In the genomic region with DNA sequence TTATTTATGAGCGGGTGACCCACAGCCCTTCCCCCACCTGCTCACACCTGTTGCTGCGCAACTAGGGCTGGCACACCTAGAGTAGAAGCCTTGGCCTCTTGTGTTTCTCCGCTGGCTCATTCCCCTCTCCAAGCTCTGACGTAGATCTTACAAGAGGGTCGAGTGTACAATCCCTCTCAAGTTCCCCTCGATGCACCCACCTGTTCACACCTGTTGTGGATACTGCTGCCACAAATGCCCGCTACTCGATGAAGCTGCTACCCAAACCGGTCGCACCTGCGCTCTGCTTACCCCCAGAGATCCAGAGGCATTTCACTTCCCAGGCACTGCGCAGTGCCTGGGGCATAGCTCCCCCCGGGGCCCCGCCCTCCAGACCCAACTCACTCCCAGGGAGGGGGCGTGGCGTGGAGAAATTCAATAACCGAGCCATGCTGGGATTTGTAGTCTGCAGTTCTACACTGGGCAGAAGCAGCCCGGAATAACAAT, we compare ENCODE assay signal across 8 mouse cellular contexts. TPM values are rescaled to one million over a fixed set of nuclear protein-coding genes. Genes with fewer than 3 reads are reported as not detected.
DNase-seq lines count a peak whose midpoint lies in the region; ATAC-seq and TF ChIP-seq lines count a peak whose summit lies in the region.

No protein-coding gene starts in this region.

- DNase-seq in cerebellum, postnatal 10 days = peak; percentile 30 to 46
- no peak for DNase-seq in cerebellum, adult 11-12 months
- DNase-seq in R1 (ENCODE audit: low read depth, low spot score) = peak; percentile 88
- DNase-seq in forelimb bud, embryonic 11.5 days (ENCODE audit: low read depth, low spot score) = peak; percentile 41
- peak; percentile 91 for DNase-seq in lung, postnatal 0 days (ENCODE audit: low spot score)
- DNase-seq in stomach, postnatal 0 days (ENCODE audit: low spot score) = peak; percentile 83
- no peak for DNase-seq in cerebellum, adult 8-10 months

- 25% methylated on average over 18 of the region's 18 CpGs for WGBS in kidney, embryonic 15.5 days
- WGBS in lung, postnatal 0 days = 27% methylated on average over 18 of the region's 18 CpGs
- WGBS in stomach, postnatal 0 days = 21% methylated on average over 18 of the region's 18 CpGs

- no peaks in the 10 kb centered on the region for H3K27me3 ChIP-seq in kidney, embryonic 15.5 days
- no peaks in the 10 kb centered on the region for H3K27me3 ChIP-seq in lung, postnatal 0 days (replicated peaks; ENCODE audit: insufficient read depth, low read length)
- no peaks in the 10 kb centered on the region for H3K27me3 ChIP-seq in stomach, postnatal 0 days (ENCODE audit: control insufficient read depth, insufficient read depth, low read length)

- ATAC-seq in kidney, embryonic 15.5 days (replicated peaks; ENCODE audit: low FRiP score) = peak; percentile 29
- peak; percentile 92 for ATAC-seq in lung, postnatal 0 days
- peak; percentile 66 for ATAC-seq in stomach, postnatal 0 days (ENCODE audit: low FRiP score, low TSS enrichment)

- TF ChIP-seq EP300 in lung, postnatal 0 days (IDR thresholded peaks at IDR 0.05) = no peak
- TF ChIP-seq EP300 in stomach, postnatal 0 days (optimal IDR thresholded peaks at IDR 0.05) = no peak

- H3K4me3 ChIP-seq in kidney, embryonic 15.5 days (replicated peaks) = peak overlapping the region; percentile 30
- peak overlapping the region; percentile 14; the same call in 1 of the 2 replicates for H3K4me3 ChIP-seq in lung, postnatal 0 days (ENCODE audit: low read depth, low read length)
- 0 out of 2 replicates have a peak overlapping the region, but pooled peaks have one; percentile 6 for H3K4me3 ChIP-seq in stomach, postnatal 0 days (ENCODE audit: low read depth, low read length)

- H3K9me3 ChIP-seq in kidney, embryonic 15.5 days (replicated peaks) = no peaks in the 10 kb centered on the region
- H3K9me3 ChIP-seq in lung, postnatal 0 days (ENCODE audit: low read length) = no peaks in the 10 kb centered on the region
- no peaks in the 10 kb centered on the region for H3K9me3 ChIP-seq in stomach, postnatal 0 days (ENCODE audit: control insufficient read depth, low read length)

- peaks cover 20% of the 10 kb centered on the region for H3K4me1 ChIP-seq in kidney, embryonic 15.5 days
- no peaks in the 10 kb centered on the region for H3K4me1 ChIP-seq in lung, postnatal 0 days (ENCODE audit: insufficient read depth, low read depth, low read length)
- H3K4me1 ChIP-seq in stomach, postnatal 0 days (replicated peaks; ENCODE audit: control insufficient read depth, insufficient read depth) = no peaks in the 10 kb centered on the region

- H3K36me3 ChIP-seq in kidney, embryonic 15.5 days = no peaks in the 10 kb centered on the region
- no peaks in the 10 kb centered on the region for H3K36me3 ChIP-seq in lung, postnatal 0 days (ENCODE audit: insufficient read depth, low read length)
- no peaks in the 10 kb centered on the region for H3K36me3 ChIP-seq in stomach, postnatal 0 days (ENCODE audit: control insufficient read depth, insufficient read depth, low read length)

- no peak overlapping the region for H3K27ac ChIP-seq in kidney, embryonic 15.5 days
- H3K27ac ChIP-seq in lung, postnatal 0 days (ENCODE audit: low read length) = peak overlapping the region; percentile 72
- H3K27ac ChIP-seq in stomach, postnatal 0 days (replicated peaks) = no peak overlapping the region

- H3K9ac ChIP-seq in kidney, embryonic 15.5 days = no peak overlapping the region
- no peak overlapping the region for H3K9ac ChIP-seq in lung, postnatal 0 days (replicated peaks; ENCODE audit: low read depth)
- H3K9ac ChIP-seq in stomach, postnatal 0 days (ENCODE audit: low read length) = no peak overlapping the region

- peak overlapping the region; percentile 58 for H3K4me2 ChIP-seq in kidney, embryonic 15.5 days
- H3K4me2 ChIP-seq in lung, postnatal 0 days (replicated peaks; ENCODE audit: low read depth, low read length) = peak overlapping the region; percentile 38
- H3K4me2 ChIP-seq in stomach, postnatal 0 days (replicated peaks; ENCODE audit: low read depth) = peak overlapping the region; percentile 44

- TF ChIP-seq CTCF in lung, postnatal 0 days (IDR thresholded peaks at IDR 0.05) = no peak
- TF ChIP-seq CTCF in stomach, postnatal 0 days (IDR thresholded peaks at IDR 0.05; ENCODE audit: low read depth) = no peak

RNA-seq across cellular contexts. Expression of a gene that starts 4.1 kb away (rescaled TPM):
- polyA plus RNA-seq in kidney, embryonic 15.5 days (2015; fragmentation: Nextera tagmentation; extraction: Ambion mirVana) = 3.5 and 4.4 TPM in 2 replicates
- 44.4 and 46.0 TPM in 2 replicates for polyA plus RNA-seq in lung, postnatal 0 days (2015; fragmentation: Nextera tagmentation; extraction: Ambion mirVana)
- polyA plus RNA-seq in stomach, postnatal 0 days (2015; fragmentation: Nextera tagmentation; extraction: Ambion mirVana) = 8.7 and 10.4 TPM in 2 replicates

RNA-seq across cellular contexts. Expression of a gene that starts 48.3 kb away (rescaled TPM):
- 38.4 and 46.1 TPM in 2 replicates for polyA plus RNA-seq in kidney, embryonic 15.5 days (2015; fragmentation: Nextera tagmentation; extraction: Ambion mirVana)
- polyA plus RNA-seq in lung, postnatal 0 days (2015; fragmentation: Nextera tagmentation; extraction: Ambion mirVana) = 28.2 and 35.8 TPM in 2 replicates
- 15.5 and 17.4 TPM in 2 replicates for polyA plus RNA-seq in stomach, postnatal 0 days (2015; fragmentation: Nextera tagmentation; extraction: Ambion mirVana)

RNA-seq across cellular contexts. Expression of a gene that starts 50.0 kb away (rescaled TPM):
- 81.2 and 92.4 TPM in 2 replicates for polyA plus RNA-seq in kidney, embryonic 15.5 days (2015; fragmentation: Nextera tagmentation; extraction: Ambion mirVana)
- polyA plus RNA-seq in lung, postnatal 0 days (2015; fragmentation: Nextera tagmentation; extraction: Ambion mirVana) = 76.0 and 77.5 TPM in 2 replicates
- polyA plus RNA-seq in stomach, postnatal 0 days (2015; fragmentation: Nextera tagmentation; extraction: Ambion mirVana) = 77.0 and 79.7 TPM in 2 replicates

RNA-seq across cellular contexts. Expression of a gene that starts 50.9 kb away (rescaled TPM):
- 102 and 105 TPM in 2 replicates for polyA plus RNA-seq in kidney, embryonic 15.5 days (2015; fragmentation: Nextera tagmentation; extraction: Ambion mirVana)
- 76.8 and 88.2 TPM in 2 replicates for polyA plus RNA-seq in lung, postnatal 0 days (2015; fragmentation: Nextera tagmentation; extraction: Ambion mirVana)
- 76.3 and 80.6 TPM in 2 replicates for polyA plus RNA-seq in stomach, postnatal 0 days (2015; fragmentation: Nextera tagmentation; extraction: Ambion mirVana)

Comparison
In these comparisons a context has a peak if more than half of its experiments do, and no peak if none do; other contexts are left out.
1. DNase-seq: peak in cerebellum, postnatal 10 days (2 of 2), R1 (single experiment), forelimb bud, embryonic 11.5 days (single experiment), lung, postnatal 0 days (single experiment) and stomach, postnatal 0 days (single experiment); none in cerebellum, adult 11-12 months (single experiment) and cerebellum, adult 8-10 months (single experiment).
2. ATAC-seq: peak in every context shown above with its lines; median percentile 92 in lung, postnatal 0 days; 66 in stomach, postnatal 0 days; 29 in kidney, embryonic 15.5 days.
3. Peak in every context shown above with its lines, with median percentiles within 50 percentile points of each other: H3K4me2 ChIP-seq and H3K4me3 ChIP-seq.